Mouse (Mus musculus) stomach, embryonic 15.5 days (tissue): Measurements from ENCODE around the gene Sycn. TPM values are rescaled to one million over a fixed set of nuclear protein-coding genes. Genes with fewer than 3 reads are reported as not detected.

ENCODE experiments used
- microRNA-seq: library from miRNA; unstranded; fragments of <30 nt; microRNA quantifications from one replicate; pipeline ENCODE4, GENCODE M21; 2016
- polyA plus RNA-seq: library from polyadenylated mRNA; unstranded; fragments of >200 nt; fragmentation: Nextera tagmentation; extraction: Ambion mirVana; gene quantifications from 2 replicates; pipeline ENCODE4 v1.2.1, GENCODE M21; 2015

Gene Sycn
- polyA plus RNA-seq, 1 experiment from 2014 or later, result 114 TPM

Small RNA genes within 50 kb of the gene (microRNA-seq; reads per million reads assigned to microRNA genes)
- gene Mir7049, result not detected

Other genes with a start within 250 kb of the Sycn start
- 0.30 and 0.59 TPM in 2 replicates for gene Selenov, start 249.7 kb upstream of the Sycn start, polyA plus RNA-seq
- 3.8 and 3.9 TPM in 2 replicates for gene Dll3, start 238.6 kb upstream of the Sycn start, polyA plus RNA-seq
- gene Timm50, start 228.8 kb upstream of the Sycn start, polyA plus RNA-seq, result 137 and 138 TPM in 2 replicates
- gene Supt5, start 202.1 kb upstream of the Sycn start, polyA plus RNA-seq, result 70.6 and 84.4 TPM in 2 replicates
- 826 and 1,031 TPM in 2 replicates for gene Rps16, start 190.2 kb upstream of the Sycn start, polyA plus RNA-seq
- 48.4 and 52.3 TPM in 2 replicates for gene Plekhg2, start 168.3 kb upstream of the Sycn start, polyA plus RNA-seq
- gene Zfp36, start 160.6 kb upstream of the Sycn start, polyA plus RNA-seq, result 20.2 and 21.4 TPM in 2 replicates
- 44.8 and 47.4 TPM in 2 replicates for gene Med29, start 148.2 kb upstream of the Sycn start, polyA plus RNA-seq
- gene Paf1, start 147.9 kb upstream of the Sycn start, polyA plus RNA-seq, result 76.5 and 79.0 TPM in 2 replicates
- gene Gmfg, start 103.4 kb upstream of the Sycn start, polyA plus RNA-seq, result 21.0 and 23.5 TPM in 2 replicates
- gene Lrfn1, start 88.9 kb upstream of the Sycn start, polyA plus RNA-seq, result 3.0 and 3.5 TPM in 2 replicates
- not detected in 2 replicates for gene Ifnl2, start 30.4 kb upstream of the Sycn start, polyA plus RNA-seq
- not detected in 2 replicates for gene Ifnl3, start 18.0 kb upstream of the Sycn start, polyA plus RNA-seq
- gene Nccrp1, start 6.4 kb downstream of the Sycn start, polyA plus RNA-seq, result 2.4 and 6.1 TPM in 2 replicates
- gene Samd4b, start 57.3 kb downstream of the Sycn start, polyA plus RNA-seq, result 18.5 and 22.1 TPM in 2 replicates
- 50.2 and 56.0 TPM in 2 replicates for gene Pak4, start 57.3 kb downstream of the Sycn start, polyA plus RNA-seq
- gene Acp7, start 90.4 kb downstream of the Sycn start, polyA plus RNA-seq, result 0.08 TPM in 1 of 2 replicates, not detected in the other
- 4.3 and 4.8 TPM in 2 replicates for gene Fbxo27, start 152.0 kb downstream of the Sycn start, polyA plus RNA-seq
- gene Fbxo17, start 175.9 kb downstream of the Sycn start, polyA plus RNA-seq, result 8.0 and 8.9 TPM in 2 replicates
- 138 and 143 TPM in 2 replicates for gene Mrps12, start 200.9 kb downstream of the Sycn start, polyA plus RNA-seq
- gene Sars2, start 201.1 kb downstream of the Sycn start, polyA plus RNA-seq, result 20.8 and 26.2 TPM in 2 replicates
- 0.19 TPM in 1 of 2 replicates, not detected in the other for gene Ccer2, start 215.3 kb downstream of the Sycn start, polyA plus RNA-seq
- 56.9 and 57.8 TPM in 2 replicates for gene Sirt2, start 225.8 kb downstream of the Sycn start, polyA plus RNA-seq
- 38.7 and 40.1 TPM in 2 replicates for gene Nfkbib, start 226.6 kb downstream of the Sycn start, polyA plus RNA-seq
- 6.2 and 6.6 TPM in 2 replicates for gene Rinl, start 248.1 kb downstream of the Sycn start, polyA plus RNA-seq